Mouse (Mus musculus) kidney, postnatal 10 days (tissue): ENCODE measurements around the gene Tmco4.
"Not testable (repeated sequence)": the region's sequence is repeated elsewhere in the genome, so short reads cannot be mapped to it uniquely, and the experiment has no call there.

Source experiments
- DNase-seq: peaks from one replicate; pipeline ENCODE4 v3.0.0; 2021; ENCODE audit warnings: mixed read lengths

The Tmco4 gene

DNA sequence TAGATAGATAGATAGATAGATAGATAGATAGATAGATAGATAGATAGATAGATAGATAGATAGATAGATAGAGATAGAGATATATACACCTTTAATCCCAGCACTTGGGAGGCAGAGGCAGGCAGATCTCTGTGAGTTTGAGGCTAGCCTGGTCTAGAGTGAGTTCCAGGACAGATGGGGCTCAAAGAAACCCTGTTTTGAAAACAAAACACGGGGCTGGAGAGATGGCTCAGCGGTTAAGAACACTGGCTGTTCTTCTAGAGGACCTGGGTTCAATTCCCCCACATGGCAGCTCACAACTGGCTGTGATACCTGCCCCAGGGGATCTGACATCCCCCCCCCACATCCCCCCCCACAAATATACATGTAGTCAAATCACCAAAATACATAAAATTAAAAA lies 1.9 kb downstream of the Tmco4 start:
- not testable (repeated sequence) for DNase-seq

- DNase-seq: no peak
Observed at GRCm38 (mm10) chr4:138975194-138975593, 2.5 kb downstream of the Tmco4 start.

DNA sequence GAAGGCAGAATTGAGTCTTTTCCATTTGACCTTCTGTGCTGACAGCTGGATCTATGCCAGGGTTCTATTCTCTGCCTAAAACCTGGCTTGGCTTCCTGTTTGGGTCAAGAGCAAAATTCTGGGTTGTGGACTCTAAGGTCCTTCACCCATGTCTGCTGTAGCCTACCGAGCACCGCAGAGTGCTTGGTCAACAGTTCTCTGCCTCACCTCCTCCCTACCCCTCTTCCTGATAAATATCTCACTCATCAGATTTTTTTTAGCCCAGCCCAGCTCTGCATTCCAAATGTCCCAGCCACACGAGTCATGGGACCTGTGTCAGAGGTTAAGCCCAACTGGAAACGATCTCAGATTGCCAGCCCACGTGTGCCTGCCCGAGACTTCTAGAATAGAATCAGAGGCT lies 3.4 kb downstream of the Tmco4 start:
- peak; percentile 62 for DNase-seq

DNA sequence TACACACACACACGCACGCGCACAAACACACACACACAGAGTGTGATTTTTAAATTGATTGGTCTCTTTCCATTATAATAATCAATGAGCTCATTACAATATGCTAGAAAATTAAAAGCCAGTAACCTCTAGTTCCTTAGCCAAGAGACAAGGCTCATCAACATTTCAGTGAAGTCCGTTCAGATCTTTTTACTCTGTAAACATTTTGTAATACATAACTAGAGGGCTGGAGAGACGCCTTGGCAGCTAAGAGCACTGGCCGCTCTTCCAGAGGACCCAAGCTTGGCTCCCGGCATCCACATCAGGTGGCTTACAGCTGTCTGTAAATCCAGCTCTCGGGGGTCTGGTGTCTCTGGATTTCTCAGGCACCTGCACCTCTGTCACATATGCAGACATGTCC lies 7.3 kb downstream of the Tmco4 start:
- DNase-seq: no peak

GRCm38 (mm10) chr4:138980771-138981420 lies 8.2 kb downstream of the Tmco4 start:
- no peak for DNase-seq

GRCm38 (mm10) chr4:138983422-138983821 lies 10.7 kb downstream of the Tmco4 start:
- DNase-seq: no peak

- DNase-seq: no peak
Observed at GRCm38 (mm10) chr4:138984744-138985143, 12.1 kb downstream of the Tmco4 start.

- no peak for DNase-seq
Observed at GRCm38 (mm10) chr4:138986280-138986679, 13.6 kb downstream of the Tmco4 start.

DNA sequence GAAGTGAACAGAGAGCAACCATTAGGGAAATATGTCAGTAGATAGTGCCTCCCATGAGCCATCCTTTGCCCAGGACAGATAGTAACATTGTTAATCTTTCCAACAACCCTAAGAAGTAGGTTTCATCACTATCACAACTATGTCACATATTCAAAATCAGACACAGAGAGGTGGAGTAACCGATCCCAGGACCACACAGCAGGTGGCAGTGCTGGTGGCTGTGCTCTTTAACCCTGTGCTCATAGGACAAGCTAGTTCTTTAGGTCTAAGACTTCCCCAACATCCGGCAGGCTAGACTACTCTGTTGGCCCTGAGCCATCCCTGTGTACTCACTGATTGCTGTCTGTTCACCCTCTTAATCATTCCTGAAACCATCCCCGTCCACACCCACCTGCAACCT lies 21.7 kb downstream of the Tmco4 start:
- no peak for DNase-seq

GRCm38 (mm10) chr4:138996410-138996809 lies 23.7 kb downstream of the Tmco4 start:
- DNase-seq: peak; percentile 37

DNA sequence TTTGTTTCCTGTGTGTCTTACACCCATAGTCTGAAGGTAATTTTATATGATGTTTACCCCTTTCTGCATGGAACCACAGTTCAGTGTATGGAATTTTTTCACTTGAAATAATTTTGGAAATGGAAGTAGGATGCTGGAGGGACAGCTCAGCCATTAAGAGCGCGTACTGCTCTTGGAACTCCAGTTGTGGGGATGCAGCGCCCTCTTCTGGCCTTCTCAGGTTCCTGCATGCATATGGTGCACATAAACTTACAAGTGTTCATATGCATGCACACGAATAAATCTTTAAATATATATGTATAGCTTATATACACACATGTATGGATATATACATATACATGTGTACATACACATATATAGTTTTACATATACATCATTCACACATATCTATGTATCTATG lies 24.4 kb downstream of the Tmco4 start:
- DNase-seq: no peak

GRCm38 (mm10) chr4:138998611-138999010 lies 25.9 kb downstream of the Tmco4 start:
- DNase-seq: no peak

- no peak for DNase-seq
Observed at GRCm38 (mm10) chr4:139001026-139001425, 28.3 kb downstream of the Tmco4 start.

GRCm38 (mm10) chr4:139001433-139001832 lies 28.7 kb downstream of the Tmco4 start:
- DNase-seq: peak; percentile 63

DNA sequence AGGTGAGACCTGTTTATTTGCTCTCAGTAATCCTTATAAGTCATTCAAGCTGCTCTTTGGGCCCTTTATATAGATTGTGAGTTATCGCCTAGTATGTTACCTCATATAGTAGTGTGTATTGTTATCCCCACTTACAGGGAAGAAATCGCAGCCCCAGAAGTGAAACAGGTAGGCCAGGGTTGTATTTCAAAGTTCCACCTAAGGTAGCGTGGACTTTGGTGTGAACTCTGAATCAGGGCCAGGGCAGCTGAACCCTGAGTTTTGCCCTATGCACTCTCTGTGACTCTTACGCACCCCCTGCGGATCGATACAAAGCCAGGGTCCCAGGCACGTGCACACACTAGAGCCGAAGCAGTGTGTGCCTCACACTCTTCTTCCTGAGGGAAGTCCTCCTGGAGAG lies 31.4 kb downstream of the Tmco4 start:
- no peak for DNase-seq

GRCm38 (mm10) chr4:139005214-139005613 lies 32.5 kb downstream of the Tmco4 start:
- no peak for DNase-seq

DNA sequence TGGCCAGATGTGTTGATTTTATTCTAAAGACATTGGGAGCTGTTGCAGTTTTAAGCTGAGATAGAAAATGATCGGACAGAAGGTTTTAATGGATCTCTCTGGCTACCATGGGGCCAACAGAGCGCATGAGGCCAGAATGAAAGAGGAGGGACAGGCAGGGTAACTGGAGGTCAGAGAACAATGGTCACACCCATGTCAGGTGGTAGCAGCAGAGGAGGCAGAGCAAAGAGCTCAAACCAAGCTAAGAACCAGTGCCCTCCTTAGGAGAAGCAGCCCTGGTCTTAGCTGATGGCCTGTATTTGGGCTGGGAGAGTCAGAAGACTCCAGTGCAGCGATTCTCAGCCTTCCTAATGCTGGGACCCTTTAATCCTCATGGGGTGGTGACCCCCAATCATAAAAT lies 34.7 kb downstream of the Tmco4 start:
- DNase-seq: no peak

DNA sequence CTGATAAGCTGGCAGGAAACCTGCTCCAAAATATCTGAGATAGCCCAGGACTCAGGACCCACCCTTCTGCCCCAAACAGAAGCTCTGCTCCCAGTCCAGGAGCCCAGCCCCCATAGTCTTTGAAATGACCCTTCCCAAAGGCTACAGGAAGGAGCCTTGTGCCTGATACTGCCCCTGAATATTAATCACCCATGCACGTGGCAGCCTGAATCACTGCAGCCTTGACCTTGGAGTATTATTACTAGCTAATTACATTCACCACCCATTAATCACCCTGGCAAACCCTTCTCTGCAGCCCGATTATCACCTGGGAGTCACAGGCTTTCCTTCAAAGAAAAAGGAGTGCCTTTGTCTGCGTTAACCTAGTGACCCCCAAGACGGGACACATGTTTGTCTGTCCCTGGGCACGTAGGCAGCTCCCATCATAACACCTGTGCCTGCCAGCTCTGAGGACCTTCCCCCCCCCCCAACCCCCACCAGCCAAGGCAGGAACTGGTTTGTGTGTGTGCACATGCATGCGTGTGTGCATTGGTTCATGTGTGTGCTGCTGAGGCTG lies 35.4 kb downstream of the Tmco4 start:
- no peak for DNase-seq

DNA sequence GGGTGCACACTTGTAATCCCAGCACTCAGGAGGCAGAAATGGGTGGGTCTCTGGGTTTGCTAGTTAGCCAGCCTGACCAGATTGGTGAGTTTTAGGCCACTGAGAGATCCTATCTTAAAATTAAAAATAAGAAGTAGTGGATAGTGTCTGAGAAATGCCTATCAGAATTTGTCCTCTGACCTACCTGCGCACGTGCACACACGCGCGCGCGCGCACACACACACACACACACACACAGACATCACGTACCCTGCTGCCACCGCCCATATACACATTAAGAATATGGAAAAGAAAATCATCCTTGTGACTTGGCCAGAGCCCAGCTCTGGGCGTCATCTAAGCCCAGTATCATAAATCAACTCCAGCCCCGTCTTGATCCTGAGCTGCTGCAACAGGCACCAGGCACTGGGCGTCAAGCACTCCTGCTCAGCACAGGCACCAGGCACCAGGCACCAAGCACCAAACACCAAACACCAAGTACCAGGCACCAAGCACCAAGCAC lies 38.6 kb downstream of the Tmco4 start:
- no peak for DNase-seq

DNA sequence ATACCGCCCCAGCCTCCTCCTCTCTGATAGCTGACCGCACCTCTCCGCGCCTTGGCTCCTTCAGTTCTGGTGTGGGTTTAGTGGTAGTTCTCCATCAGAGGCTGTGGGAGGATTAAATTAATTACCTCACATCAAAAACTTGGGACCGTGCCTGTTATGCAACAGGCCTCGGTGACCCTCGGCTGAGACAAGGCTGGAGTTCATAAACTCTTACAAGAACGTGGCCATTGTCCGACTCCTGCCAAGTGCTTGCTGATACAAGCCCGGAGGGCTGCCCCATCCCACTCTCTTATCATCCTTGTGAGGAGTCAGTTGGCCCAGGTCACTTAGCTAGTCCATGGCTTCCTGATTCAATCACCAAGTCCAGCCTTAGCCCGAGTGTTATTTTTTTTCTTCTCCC lies 40.6 kb downstream of the Tmco4 start:
- DNase-seq: peak; percentile 38

GRCm38 (mm10) chr4:139014793-139015192 lies 42.1 kb downstream of the Tmco4 start:
- DNase-seq: peak; percentile 27

- no peak for DNase-seq
Observed at GRCm38 (mm10) chr4:139018388-139018787, 45.7 kb downstream of the Tmco4 start.

GRCm38 (mm10) chr4:139018976-139019375 lies 46.3 kb downstream of the Tmco4 start:
- no peak for DNase-seq

DNA sequence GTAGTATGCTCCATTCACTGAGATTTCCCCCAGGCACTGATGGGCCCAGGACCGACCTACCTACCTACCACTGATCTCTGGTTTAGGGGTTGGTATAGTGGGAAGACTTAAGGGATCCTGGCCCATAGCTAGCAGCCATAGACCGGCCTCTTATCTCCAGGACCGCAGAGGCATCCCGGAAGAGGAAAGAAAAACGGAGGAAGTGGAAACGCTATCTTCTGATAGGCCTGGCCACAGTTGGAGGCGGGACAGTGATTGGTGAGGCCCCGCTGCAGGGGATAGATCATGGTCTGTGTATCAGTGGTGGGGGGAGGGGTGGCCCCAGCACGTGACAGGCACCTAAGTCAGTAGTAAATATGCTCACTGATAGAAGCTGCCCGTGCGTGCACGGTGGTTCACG lies 46.7 kb downstream of the Tmco4 start:
- no peak for DNase-seq

DNA sequence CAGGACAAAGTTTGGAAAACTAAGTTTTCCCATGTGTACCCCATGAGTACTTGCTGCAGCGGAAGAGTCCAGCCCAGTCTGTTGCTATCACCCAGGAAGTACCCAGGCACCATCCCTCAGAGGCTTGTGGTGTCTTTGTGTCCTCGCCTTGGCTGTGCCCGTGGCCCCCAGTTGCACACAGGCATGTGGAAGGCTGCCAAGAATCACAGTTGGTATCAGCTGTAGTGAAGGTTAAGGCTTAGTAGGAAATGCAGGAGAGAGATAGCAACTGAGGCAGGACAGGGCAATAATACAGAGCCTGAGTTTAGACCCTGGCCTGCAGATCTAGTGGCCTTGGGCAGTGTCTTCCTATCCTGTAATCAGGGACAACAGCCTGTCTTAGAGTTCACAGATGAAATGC lies 47.7 kb downstream of the Tmco4 start:
- DNase-seq: no peak
